Mouse (Mus musculus) brain, adult 2 months (tissue): ENCODE data around the gene E130309D02Rik.
A peak's percentile ranks its signal among the peaks of the same experiment; 100 is the strongest.

Source experiments
- DNase-seq: peaks from one replicate; pipeline ENCODE4 v3.0.0; 2011; ENCODE audit warnings: low read depth, low spot score

Gene E130309D02Rik

GRCm38 (mm10) chr5:143269363-143270150, 45.6 kb downstream of the E130309D02Rik start, which contains the start of gene Zfp316:
Gene Zfp316 (minus strand): TSS chr5:143270022.
- DNase-seq = peak; percentile 89

GRCm38 (mm10) chr5:143268985-143269362, 46.2 kb downstream of the E130309D02Rik start:
- DNase-seq = no peak

GRCm38 (mm10) chr5:143266794-143267193, 48.4 kb downstream of the E130309D02Rik start:
- DNase-seq = peak; percentile 49

DNA sequence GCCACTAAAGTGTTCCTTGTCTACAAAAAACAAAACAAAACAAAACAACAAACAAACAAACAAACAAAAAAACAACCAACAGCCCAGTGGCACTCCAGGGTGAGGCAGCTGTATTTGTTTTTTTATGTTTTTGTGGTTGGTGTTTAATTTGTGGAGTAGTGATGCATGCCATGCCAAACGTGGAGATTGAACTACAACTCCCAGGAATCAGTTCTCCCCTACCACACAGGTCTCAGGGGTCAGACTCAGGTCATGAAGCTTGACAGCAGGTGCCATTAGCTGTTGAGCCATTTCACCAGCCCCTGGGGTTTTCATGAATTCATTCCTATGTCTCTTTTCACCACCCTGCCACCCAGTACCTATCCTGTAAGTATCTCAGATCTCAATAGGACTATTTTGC, 49.8 kb downstream of the E130309D02Rik start:
- no peak for DNase-seq

DNA sequence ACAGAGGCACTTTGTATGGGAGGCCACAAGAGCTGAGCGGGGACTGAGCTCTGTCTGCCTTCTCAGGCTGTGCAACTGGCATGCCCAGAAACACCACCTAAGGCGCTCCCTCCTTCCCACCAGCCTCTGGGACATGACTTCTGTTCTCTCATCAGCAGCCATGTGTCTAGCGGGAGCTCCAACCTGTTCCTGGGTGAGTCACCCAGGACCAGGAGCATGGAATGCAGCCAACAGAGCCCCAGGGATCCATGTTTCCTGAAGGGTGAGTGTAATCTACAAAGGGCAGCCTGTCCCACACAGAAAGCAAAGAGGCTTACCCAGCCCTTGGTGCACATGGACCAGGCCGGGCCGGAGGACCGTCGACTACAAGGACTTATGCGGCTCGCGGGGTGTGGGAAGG, 50.5 kb downstream of the E130309D02Rik start:
- peak; percentile 73 for DNase-seq

DNA sequence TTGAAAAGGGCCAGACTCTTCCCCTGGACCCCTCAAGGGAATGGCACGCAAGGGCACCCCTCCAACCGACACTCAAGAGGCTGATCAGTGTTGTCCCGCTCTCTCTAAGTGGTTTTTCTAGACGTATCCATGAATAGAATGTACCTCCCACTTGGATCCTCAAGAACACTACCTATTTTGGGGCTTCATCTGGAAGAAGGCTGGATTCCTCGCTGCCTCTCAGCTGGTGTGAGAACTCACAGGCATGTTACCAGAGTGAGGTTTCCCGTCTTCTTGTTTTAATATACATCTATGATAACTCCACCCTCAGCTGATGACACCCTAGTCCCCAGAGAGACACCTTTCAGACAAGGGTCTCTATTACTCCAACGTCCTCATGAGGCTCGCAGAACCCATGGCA, 53.5 kb downstream of the E130309D02Rik start:
- peak; percentile 82 for DNase-seq

- DNase-seq = no peak
Observed at GRCm38 (mm10) chr5:143255802-143256201, 59.4 kb downstream of the E130309D02Rik start.

GRCm38 (mm10) chr5:143255131-143255519, 60.0 kb downstream of the E130309D02Rik start:
- DNase-seq = no peak

DNA sequence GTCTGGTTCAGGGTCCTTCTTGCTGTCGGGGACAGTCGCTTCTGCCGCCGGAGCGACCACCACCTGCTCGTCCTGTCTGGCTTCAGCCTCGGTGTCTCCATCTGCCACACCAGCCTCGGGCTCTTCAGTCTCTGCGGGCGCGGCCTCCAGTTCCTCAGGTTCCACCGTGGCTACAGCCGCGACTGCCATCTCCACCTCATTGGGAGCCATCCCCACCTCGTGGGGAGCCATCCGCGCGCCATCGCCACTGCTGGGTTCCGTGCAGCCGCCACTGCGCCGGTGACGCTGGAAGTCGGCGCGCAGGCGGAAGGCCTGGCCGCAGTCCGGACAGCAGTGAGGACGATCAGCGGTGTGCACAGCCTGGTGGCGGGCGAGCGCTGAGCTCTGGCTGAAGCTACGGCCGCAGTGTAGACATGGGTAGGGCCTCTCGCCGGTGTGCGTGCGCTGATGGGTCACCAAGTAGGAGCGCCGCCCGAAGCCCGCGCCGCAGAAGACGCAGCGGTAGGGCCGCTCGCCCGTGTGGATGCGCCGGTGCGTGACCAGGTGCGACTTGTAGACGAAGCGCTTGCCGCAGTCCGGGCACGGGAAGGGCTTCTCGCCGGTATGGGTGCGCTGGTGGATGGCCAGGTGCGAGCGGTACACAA, 60.6 kb downstream of the E130309D02Rik start:
- no peak for DNase-seq

DNA sequence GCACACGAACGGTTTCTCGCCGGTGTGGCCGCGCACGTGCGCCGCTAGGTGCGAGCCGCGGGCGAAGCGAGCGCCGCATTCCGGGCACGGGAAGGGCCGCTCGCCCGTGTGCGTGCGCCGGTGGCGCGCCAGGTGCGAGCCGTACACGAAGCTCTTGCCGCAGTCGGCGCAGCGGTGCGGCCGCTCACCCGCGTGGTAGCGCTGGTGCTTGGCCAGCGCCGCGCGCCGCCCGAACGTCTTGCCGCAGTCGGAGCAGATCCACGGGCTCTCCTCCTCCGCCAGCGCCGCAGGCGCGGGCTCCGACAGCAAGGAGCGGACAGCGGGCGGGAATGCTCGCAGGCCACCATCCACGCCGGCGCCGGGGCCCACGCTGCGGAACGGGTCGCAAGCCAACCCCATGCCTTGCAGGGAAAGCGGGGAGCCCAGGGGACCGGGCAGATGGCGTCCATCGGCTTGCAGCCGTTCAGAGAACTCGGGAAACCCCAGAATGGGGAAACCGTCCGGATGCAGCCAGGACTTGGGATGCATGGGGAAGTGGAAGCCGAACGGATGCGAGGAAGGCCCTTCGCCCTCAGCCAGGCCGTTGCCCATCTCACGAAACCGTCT, 61.2 kb downstream of the E130309D02Rik start:
- DNase-seq = peak; percentile 79

DNA sequence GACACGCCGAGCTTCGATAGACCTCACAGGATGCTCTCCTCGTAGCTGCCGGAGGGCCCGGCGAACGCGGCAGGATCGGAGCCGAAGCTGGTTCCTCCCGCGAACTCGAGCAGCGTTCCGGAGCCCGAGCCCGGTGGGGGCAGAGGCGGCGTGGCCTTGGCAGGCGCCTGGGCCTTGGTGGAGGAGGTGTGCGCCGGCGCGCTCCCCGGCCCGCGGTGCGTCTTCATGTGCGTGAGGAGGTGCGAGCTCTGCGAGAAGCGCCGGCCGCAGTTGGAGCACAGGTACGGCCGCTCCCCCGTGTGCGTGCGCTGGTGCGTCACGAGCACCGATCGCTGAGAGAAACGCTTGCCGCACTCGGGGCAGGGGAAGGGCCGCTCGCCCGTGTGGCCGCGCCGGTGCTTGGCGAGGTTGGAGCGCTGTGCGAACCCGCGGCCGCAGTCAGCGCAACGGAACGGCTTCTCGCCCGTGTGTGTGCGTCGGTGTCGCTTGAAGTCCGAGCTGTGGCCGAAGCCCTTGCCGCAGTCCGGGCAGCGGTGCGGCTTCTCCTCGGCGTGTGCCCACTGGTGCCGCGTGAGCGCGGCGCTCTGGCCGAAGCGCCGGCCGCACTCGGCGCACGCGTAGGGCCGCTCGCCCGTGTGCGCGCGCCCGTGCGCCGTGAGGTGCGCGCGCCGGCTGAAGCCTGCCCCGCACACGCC, 61.8 kb downstream of the E130309D02Rik start:
- peak; percentile 81 for DNase-seq

- DNase-seq = no peak
Observed at GRCm38 (mm10) chr5:143252791-143253185, 62.4 kb downstream of the E130309D02Rik start.

DNA sequence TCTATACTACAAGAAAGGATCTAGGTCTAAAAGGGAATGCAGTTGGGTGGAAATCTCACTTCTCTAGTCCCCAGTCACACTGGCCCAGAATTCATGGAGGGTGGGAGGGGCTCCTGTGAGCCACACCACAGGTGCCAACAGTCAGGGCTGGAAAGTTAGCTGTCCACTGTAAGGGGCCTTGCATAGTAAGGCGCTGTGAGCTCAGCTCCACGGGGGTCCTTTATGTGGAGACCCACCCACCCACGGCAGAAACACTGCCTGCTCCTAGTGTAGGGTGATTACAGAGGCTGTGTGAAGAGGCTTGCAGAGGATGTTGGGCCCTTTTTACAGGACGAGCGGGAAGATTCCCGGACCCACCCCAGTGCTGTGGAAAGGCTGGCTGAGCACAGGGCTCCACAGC, 63.1 kb downstream of the E130309D02Rik start:
- no peak for DNase-seq
